Mouse (Mus musculus) neural tube, embryonic 14.5 days (tissue): Measurements from ENCODE around the gene Gm10521. TPM values are rescaled to one million over a fixed set of nuclear protein-coding genes. Genes with fewer than 3 reads are reported as not detected.

Experiments
- ATAC-seq: fragments of 200-750 bp; cut with Nextera tagmentation; 2 replicates; pipeline ENCODE4 v1.8.0; 2017; ENCODE audit warnings: low read depth, mild to moderate bottlenecking, moderate TSS enrichment, moderate library complexity
- H3K27ac ChIP-seq: fragments of 300-500 bp; sonication (generic); 2 replicates; pipeline ENCODE4 v1.5.1; 2014; ENCODE audit warnings: low read depth, mild to moderate bottlenecking, control low read depth, low read length, moderate library complexity, mixed read lengths
- H3K27me3 ChIP-seq: fragments of 300-500 bp; sonication (generic); 2 replicates; pipeline ENCODE4 v1.6.1; 2014; ENCODE audit warnings: low read length; ENCODE audit not compliant: control insufficient read depth, insufficient read depth
- H3K36me3 ChIP-seq: fragments of 300-500 bp; sonication (generic); 2 replicates; pipeline ENCODE4 v1.6.1; 2014; ENCODE audit warnings: low read length, mixed read lengths; ENCODE audit not compliant: control insufficient read depth, insufficient read depth
- H3K4me1 ChIP-seq: fragments of 300-500 bp; sonication (generic); 2 replicates; pipeline ENCODE4 v1.6.1; 2014; ENCODE audit warnings: low read length; ENCODE audit not compliant: control insufficient read depth, insufficient read depth
- H3K4me2 ChIP-seq: fragments of 300-500 bp; sonication (generic); 2 replicates; pipeline ENCODE4 v1.6.1; 2014; ENCODE audit warnings: mild to moderate bottlenecking, low read depth, low read length, control low read depth
- H3K4me3 ChIP-seq: fragments of 300-500 bp; sonication (generic); 2 replicates; pipeline ENCODE4 v1.5.1; 2014; ENCODE audit warnings: low read depth, low read length, control low read depth, mixed read lengths
- H3K9ac ChIP-seq: fragments of 300-500 bp; sonication (generic); replicated peaks from 2 replicates; pipeline ENCODE4 v1.6.1; 2014; ENCODE audit warnings: low read depth, mild to moderate bottlenecking, control low read depth, low read length, mixed read lengths
- H3K9me3 ChIP-seq: fragments of 300-500 bp; sonication (generic); 2 replicates; pipeline ENCODE4 v1.6.1; 2016; ENCODE audit warnings: low read length; ENCODE audit not compliant: control insufficient read depth
- WGBS: fragments of 180-500 bp; shearing (Covaris S2); extraction: QIAGEN DNeasy Blood & Tissue Kit; methylation state at CpG from one replicate; pipeline ENCODE4 v1.1.7; 2014; 5-methylcytosine and 5-hydroxymethylcytosine counted together
- polyA plus RNA-seq: library from polyadenylated mRNA; unstranded; fragments of >200 nt; fragmentation: Nextera tagmentation; extraction: Ambion mirVana; gene quantifications from 2 replicates; pipeline ENCODE4 v1.2.1, GENCODE M21; 2014

The Gm10521 gene
- polyA plus RNA-seq, 1 experiment from 2014 or later: not detected

DNA sequence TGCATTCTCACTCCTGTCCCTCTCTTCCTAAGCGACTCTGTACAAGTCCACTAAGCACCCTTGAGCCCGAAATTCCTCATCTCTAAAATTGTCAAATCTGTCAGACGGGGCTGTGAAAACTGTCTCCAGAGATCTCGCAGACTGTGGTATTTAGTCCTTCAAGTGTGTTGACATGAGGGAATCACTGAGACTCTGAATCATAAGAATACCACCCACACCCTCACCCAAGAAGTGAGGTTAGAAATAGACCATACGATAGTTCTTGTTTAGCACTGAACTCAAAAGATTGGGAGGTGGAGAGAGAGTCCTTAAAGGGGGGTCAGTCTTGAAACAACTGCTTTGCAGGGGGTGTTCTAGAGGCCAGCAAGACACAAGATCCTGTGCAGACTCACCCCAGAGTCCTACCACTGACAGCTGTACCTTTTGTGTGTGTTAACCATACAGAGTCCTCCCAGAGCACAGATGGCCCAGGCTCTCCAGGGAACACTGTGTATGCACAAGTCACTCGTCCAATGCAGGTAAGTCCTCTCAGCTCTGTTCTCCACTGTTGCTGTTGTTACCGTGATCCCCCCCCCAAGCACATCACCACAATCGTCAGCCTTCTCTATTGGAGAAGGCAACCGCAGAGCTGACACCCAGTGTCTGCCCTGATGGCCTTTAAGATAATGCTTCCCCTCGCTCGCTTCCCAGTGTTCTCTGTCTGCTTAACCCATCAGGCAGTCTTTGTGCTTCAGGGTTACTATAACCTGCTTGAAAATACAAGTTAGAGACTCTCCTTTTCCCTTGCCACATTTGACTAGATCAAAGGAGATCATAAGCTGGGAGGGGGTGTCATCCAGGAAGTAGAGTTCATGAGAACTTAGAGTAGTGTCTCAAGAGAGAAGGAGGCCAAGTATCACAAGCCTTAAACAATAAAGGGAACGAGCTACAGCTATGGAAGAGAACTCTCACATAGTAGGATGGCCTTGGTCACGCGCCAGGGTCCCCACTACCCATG is 43.8 kb downstream of the Gm10521 start:
- Histone ChIP-seq H3K27me3 (no peaks in the 10 kb centered on the region), H3K4me3 (no peak overlapping the region), H3K4me1 (no peaks in the 10 kb centered on the region), H3K27ac (no peak overlapping the region), H3K36me3 (no peaks in the 10 kb centered on the region), H3K9ac (no peak overlapping the region), H3K9me3 (no peaks in the 10 kb centered on the region), H3K4me2 (no peak overlapping the region)
- WGBS: 87% methylated on average over 14 of the region's 14 CpGs
- ATAC-seq: no peak

DNA sequence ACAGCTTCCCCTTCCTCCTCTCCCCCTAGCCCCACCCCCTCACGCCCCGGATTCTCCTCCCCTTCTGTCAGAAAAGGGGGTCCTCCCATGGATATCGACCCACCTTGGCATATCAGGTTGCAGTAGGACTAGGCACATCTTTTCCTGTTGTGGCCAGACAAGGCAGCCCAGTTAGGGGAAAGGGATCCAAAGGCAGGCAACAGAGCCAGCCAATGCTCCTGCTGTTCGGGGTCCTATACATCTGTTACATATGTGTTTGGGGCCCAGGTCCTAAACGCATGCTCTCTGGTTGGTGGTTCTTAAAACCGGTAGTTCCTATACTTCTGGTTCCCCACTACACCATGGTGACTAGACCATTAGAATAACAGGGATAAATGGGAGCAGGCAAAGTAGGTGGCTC is 45.2 kb downstream of the Gm10521 start:
- Histone ChIP-seq H3K9ac (no peak overlapping the region), H3K27me3 (no peaks in the 10 kb centered on the region), H3K4me2 (no peak overlapping the region), H3K9me3 (no peaks in the 10 kb centered on the region), H3K4me1 (no peaks in the 10 kb centered on the region), H3K4me3 (no peak overlapping the region), H3K36me3 (no peaks in the 10 kb centered on the region), H3K27ac (no peak overlapping the region)
- no peak for ATAC-seq
- WGBS: 83% methylated on average over 6 of the region's 6 CpGs

DNA sequence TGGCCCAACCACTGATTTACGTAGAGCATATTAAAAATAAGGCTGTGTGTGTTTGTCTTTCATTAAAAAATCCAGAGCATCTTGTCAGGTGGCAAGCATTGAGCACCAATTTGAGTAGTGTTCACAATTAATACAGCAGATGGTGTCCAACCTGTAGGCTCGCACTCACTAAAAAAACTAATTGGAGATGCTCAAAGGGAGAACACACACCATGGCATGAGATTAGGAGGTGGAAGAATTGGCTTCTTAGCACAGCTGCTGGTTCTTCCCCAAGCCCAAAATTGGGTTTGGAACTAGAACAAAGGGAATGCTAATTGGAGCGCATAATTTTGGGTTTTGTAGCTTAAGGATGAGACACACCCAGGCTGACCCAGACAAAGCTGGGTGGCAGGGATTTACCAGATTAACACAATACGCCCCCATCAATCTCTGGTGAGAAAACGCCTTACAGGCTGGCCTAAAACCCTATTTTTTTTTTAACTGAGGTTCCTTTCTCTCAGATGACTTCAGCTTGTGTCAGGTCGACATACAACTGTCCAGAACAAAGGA is 51.1 kb downstream of the Gm10521 start:
- Histone ChIP-seq H3K9ac (no peak overlapping the region), H3K36me3 (no peaks in the 10 kb centered on the region), H3K27me3 (no peaks in the 10 kb centered on the region), H3K4me2 (no peak overlapping the region), H3K9me3 (no peaks in the 10 kb centered on the region), H3K27ac (no peak overlapping the region), H3K4me1 (no peaks in the 10 kb centered on the region), H3K4me3 (no peak overlapping the region)
- no peak for ATAC-seq
- WGBS: 61% methylated on average over 6 of the region's 6 CpGs

Other genes with a start within 250 kb of the Gm10521 start
- not detected in 2 replicates for gene Slamf7, start 242.6 kb upstream of the Gm10521 start, polyA plus RNA-seq
- gene Cd48, start 213.7 kb upstream of the Gm10521 start, polyA plus RNA-seq: 0.40 and 0.98 TPM in 2 replicates
- gene Slamf1, start 128.5 kb upstream of the Gm10521 start, polyA plus RNA-seq: 0.09 TPM in 2 replicates
- gene Cd84, start 56.0 kb upstream of the Gm10521 start, polyA plus RNA-seq: 0.95 and 1.5 TPM in 2 replicates
- 0.13 TPM in 1 of 2 replicates, not detected in the other for gene Slamf6, start 21.9 kb downstream of the Gm10521 start, polyA plus RNA-seq
- 50.9 and 52.2 TPM in 2 replicates for gene Vangl2, start 132.8 kb downstream of the Gm10521 start, polyA plus RNA-seq
- 3.3 and 3.6 TPM in 2 replicates for gene Nhlh1, start 161.9 kb downstream of the Gm10521 start, polyA plus RNA-seq
- gene Copa, start 186.9 kb downstream of the Gm10521 start, polyA plus RNA-seq: 140 and 206 TPM in 2 replicates
- gene Ncstn, start 187.1 kb downstream of the Gm10521 start, polyA plus RNA-seq: 115 and 127 TPM in 2 replicates
- gene Pex19, start 231.1 kb downstream of the Gm10521 start, polyA plus RNA-seq: 151 and 156 TPM in 2 replicates